Mouse (Mus musculus) retina, embryonic 14.5 days (tissue): Measurements from ENCODE around the gene Wnt10b.

Experiments
- DNase-seq: peaks from one replicate; pipeline ENCODE4 v3.0.0-alpha.2; 2015; ENCODE audit warnings: low spot score

Wnt10b gene

DNA sequence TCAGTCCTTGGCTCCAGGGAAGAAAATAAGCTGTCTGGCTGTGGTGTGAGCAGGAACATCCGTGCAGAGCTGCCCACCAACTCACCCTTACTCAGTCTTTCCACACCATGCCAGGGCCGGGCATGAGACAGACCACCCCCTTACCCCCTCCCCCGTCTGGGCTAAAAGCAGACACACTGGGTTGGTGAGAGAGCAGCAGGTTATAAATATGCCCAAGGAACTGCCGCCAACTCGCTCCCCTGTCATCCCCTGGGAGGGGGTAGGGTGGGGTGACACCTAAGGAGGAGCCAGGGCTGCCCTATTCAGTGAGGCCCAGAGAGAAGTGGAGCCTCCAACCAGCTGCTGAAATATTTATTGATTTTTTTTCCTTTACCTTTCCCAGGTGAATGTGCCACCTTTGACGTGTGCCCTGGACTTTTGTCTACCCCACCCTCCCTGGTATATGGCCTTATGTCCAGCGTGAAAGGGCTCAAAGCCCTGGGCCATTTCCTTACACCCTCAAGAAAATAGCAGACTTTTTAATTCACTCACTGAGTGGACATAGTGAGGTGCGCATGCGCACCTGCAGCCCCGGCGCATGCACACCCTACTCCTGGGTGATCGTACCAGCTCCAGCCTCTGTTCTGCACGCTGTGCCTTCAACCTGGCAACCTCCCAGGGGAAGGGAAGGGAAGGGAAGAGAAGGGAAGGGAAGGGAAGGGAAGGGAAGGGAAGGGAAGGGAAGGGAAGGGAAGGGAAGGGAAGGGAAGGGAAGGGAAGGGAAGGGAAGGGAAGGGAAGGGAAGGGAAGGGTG, 19.0 kb upstream of the Wnt10b start:
- DNase-seq: no peak

DNA sequence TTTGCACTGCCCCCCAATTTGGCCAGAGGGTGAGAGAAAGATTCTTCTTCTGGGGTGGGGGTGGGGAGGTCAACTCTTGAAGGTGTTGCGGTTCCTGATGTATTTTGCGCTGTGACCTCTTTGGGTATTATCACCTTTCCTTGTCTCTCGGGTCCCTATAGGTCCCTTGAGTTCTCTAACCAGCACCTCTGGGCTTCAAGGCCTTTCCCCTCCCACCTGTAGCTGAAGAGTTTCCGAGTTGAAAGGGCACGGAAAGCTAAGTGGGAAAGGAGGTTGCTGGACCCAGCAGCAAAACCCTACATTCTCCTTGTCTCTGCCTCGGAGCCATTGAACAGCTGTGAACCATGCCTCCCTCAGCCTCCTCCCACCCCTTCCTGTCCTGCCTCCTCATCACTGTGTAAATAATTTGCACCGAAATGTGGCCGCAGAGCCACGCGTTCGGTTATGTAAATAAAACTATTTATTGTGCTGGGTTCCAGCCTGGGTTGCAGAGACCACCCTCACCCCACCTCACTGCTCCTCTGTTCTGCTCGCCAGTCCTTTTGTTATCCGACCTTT, 15.3 kb upstream of the Wnt10b start:
- DNase-seq: no peak

DNA sequence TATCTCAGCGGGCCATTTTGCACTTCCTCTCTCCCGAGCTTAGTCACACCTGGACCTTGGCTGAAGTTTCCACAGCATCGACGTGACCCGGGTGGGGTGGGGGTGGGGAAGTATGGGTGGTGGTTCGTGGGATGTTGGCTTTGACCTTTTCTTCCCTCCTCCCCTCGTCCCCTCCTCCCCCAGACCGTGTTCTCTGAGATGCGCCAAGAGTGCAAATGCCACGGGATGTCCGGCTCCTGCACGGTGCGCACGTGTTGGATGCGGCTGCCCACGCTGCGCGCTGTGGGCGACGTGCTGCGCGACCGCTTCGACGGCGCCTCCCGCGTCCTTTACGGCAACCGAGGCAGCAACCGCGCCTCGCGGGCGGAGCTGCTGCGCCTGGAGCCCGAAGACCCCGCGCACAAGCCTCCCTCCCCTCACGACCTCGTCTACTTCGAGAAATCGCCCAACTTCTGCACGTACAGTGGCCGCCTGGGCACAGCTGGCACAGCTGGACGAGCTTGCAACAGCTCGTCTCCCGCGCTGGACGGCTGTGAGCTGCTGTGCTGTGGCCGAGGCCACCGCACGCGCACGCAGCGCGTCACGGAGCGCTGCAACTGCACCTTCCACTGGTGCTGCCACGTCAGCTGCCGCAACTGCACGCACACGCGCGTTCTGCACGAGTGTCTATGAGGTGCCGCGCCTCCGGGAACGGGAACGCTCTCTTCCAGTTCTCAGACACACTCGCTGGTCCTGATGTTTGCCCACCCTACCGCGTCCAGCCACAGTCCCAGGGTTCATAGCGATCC, 14.5 kb upstream of the Wnt10b start:
- DNase-seq: no peak

DNA sequence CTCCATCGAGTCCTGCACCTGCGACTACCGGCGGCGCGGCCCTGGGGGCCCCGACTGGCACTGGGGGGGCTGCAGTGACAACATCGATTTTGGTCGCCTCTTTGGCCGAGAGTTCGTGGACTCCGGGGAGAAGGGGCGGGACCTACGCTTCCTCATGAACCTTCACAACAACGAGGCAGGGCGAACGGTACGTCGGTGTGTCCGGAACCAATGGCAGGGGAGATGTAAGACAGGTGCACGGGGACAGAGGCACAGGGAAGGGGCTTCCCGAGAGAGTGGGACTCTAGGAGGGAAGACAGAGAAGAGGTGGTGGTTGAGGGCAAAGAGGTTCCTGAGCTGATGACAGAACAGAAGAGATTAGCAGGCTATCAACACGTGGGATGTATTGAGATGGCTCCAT, 13.8 kb upstream of the Wnt10b start:
- no peak for DNase-seq

DNA sequence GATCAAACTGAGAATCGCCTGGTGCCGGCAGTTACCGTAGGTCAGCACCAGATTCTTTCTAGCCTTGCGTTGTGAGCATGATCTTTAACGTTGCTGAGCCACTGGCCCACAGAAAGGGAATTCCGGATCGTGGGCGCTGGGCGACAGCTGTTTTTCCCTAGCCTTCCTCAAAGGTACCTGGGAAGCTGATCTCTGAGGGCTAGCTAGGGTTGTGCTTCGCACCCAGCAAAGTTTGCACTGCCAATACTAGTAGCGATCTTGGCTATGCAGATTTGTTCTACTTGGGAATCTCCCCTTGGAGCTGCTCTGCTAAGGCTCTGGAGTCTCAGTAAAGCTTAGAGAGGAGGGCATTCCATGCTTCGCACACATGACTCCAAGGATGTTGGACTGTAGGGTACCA, 13.3 kb upstream of the Wnt10b start:
- DNase-seq: no peak

DNA sequence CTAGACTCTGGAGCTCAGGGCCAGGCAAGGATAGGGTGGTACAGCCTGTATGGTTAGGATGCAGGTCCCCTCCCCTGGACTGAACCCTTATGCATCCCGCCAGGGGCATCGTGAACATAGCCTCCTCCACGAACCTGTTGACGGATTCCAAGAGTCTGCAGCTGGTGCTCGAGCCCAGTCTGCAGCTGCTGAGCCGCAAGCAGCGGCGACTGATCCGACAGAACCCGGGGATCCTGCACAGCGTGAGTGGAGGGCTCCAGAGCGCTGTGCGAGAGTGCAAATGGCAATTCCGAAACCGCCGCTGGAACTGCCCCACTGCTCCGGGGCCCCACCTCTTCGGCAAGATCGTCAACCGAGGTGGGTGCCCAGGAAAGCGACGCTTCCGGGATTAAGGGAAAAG, 12.8 kb upstream of the Wnt10b start:
- DNase-seq: no peak

DNA sequence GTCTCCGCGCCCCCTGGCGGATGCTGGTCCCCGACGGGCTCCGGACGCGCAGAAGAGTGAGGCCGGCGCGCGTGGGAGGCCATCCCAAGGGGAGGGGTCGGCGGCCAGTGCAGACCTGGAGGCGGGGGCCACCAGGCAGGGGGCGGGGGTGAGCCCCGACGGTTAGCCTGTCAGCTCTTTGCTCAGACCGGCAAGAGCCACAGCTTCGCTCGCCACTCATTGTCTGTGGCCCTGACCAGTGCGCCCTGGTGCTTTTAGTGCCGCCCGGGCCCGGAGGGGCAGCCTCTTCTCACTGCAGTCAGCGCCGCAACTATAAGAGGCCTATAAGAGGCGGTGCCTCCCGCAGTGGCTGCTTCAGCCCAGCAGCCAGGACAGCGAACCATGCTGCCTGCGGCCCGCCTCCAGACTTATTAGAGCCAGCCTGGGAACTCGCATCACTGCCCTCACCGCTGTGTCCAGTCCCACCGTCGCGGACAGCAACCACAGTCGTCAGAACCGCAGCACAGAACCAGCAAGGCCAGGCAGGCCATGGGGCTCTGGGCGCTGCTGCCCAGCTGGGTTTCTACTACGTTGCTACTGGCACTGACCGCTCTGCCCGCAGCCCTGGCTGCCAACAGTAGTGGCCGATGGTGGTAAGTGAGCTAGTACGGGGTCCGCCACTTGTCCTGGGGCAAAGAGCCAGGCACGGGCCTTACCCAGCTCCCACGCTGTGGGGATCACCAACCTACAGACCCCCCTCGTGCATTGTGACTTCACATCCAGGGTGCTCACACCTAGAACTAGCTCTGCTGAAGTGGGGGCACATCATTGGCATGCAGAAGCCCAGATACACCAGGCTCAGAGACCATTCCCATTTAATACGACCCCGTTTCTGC, 11.9 kb upstream of the Wnt10b start, which contains the start of gene Wnt1:
Gene Wnt1, plus strand, starts transcription at position 197 of the 875 bp plus-strand sequence.
- peak; percentile 73 for DNase-seq

DNA sequence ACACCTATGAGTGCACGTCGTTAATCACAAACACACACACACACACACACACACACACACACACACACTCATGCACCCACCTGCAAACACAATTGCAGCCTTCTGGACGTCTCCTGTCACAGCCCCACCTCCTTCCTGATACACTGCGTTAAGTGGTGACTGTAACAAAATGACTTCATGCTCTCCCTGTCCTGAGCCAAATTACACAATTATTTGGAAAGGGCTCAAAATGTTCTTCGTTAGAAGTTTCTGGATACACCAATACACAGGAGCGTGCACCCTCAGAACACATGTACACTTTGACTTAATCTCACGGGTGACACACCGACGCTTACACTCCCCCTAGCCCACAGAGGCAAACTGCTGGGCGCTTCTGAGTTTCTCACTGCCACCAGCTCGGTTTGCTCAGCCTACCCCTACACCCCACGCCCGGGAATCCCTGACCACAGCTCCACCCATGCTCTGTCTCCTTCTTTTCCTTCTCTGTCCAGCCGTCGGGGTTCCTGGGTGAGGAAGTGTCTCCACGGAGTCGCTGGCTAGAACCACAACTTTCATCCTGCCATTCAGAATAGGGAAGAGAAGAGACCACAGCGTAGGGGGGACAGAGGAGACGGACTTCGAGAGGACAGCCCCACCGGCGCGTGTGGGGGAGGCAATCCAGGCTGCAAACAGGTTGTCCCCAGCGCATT, 11.2 kb upstream of the Wnt10b start:
- DNase-seq: no peak

DNA sequence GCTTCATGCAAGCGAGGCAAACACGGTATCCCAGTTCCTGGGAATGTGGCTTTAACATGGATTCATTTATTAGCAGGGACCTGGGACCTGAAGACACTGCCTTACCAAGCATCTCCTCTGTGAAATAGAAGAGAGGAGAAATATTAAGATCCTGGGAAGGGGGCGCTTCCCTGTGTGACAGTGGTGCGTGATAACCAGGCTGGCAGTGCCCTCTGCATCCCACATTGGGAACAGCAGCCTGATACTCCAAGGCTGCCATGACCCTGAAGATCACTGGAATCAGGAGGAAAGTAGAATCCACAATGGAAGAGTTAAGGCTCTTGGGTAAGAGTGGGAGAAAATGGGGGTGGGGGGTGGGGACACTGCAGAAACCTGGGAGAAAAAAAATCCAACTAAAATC, 10.0 kb upstream of the Wnt10b start:
- DNase-seq: peak; percentile 67

DNA sequence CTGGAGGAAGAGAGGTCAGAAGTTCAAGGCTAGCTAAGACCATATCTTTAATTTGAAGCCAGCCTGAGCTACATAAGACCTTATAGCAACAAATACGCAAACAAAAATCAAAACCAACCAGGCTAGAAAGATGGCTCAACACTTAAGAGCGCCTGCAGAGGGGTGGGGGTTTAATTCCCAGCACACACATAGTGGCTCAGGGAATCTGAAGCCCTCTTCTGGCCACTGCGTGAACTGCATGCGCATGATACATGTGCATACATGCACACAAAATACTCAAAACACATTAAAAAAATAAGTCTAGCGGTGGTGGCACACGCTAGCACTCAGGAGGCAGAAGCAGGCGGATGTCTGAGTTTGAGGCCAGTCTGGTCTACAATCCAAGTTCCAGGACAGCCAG, 7.8 kb upstream of the Wnt10b start:
- DNase-seq: no peak

DNA sequence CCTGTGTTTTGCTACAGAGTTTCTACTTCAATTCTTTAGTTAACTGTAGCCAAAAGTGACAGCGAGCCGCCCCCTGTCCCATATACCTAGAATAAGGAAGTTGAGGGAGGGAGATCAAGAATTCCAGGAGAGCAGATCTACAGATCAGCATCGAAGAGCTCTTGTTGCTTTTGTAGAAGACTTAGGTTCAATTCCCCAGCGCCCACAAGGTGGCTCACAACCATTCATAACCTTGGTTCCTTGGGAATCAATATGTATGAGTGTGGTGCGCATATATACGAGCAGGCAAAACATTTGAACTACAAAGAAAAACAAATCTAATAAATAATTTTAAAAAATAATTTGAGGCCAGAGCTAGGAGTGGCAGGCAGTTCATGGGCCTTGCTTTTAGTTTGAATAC, 3.2 kb upstream of the Wnt10b start:
- DNase-seq: no peak

DNA sequence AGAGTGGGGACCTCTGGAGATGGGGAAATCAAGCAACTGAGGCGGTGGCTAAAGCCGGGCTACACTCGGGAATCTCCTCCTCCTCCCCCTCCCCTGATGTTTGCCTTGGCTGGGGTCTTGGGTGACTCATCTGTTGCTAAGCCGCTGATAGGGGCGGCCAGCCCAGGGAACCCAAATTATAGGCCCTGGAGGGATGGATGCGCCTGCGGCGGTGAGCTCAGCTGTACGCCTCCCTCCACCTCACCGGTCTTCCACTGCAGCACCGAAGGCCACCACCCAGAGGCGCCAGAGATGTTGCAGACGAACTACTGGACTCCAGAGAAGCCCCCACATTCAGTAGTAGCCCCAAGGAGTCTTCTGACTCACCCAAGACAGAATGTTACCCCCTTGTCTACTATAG, 2.6 kb upstream of the Wnt10b start:
- DNase-seq: peak; percentile 63

DNA sequence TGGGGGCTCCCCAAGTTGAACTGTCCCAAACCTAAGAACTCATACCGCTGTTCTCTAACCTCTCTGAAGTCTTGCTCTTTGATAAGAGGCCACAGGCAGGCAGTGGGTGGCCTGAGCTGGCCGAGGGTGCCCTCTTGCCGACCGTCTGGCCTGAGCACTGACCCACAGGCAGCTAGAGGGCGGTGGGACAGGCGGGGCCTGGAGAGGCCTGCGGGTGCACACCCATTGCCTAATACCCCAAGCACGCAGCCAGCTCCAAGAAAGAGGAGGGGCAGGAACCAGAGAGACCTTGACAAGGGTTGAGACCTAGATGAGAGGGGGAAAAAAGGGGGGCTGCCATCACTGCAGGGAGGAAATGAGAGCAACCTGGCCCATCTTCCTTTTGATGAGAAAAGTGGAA, 2.1 kb upstream of the Wnt10b start:
- DNase-seq: no peak

DNA sequence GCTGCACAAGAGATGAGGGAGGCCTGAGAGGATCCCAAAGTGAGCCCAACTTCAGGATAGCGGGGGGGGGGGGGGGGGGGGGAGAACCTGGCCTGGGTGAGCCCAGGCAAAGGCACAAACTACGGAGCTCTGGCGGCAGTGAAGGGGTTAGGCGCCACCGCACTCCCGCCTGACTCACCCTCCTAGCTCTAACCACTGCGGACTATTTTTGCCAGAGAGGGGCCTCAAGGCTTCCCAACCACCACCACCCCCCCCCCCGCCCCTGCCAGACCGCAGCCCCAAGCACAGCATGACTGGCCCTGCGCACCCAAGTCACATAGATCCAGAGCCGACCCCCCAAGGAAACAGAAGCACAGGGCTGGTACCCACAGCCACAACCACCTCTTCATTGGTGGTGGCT, 856 bp upstream of the Wnt10b start:
- no peak for DNase-seq

DNA sequence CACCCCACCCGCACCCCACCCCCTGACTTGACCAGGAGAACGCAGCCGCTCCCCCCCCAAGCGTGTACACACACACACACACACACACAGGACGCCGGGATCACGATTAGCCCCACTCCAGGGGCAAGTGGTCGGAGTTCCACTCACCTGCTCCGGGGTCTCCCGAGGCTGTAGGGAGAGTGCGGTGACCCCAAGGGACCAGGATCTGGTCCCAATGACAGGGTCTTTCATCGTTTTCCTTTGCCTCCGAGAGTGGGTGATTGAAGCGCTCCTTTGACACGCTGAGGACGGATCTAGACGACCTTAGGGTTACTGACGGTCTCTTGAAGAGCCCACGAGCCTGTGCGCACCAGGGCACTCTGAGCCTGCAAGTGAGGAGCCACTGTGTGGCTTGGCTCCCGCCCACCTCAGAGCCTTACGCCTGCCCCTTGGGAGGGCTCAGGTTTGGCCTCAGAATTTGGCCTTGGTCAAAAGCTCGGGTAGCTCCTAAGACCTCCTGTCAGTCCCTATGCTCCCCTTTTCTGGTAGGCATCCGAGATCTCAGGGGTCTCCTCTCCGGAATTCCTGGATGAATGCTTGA, 331 bp upstream of the Wnt10b start:
- DNase-seq: no peak

DNA sequence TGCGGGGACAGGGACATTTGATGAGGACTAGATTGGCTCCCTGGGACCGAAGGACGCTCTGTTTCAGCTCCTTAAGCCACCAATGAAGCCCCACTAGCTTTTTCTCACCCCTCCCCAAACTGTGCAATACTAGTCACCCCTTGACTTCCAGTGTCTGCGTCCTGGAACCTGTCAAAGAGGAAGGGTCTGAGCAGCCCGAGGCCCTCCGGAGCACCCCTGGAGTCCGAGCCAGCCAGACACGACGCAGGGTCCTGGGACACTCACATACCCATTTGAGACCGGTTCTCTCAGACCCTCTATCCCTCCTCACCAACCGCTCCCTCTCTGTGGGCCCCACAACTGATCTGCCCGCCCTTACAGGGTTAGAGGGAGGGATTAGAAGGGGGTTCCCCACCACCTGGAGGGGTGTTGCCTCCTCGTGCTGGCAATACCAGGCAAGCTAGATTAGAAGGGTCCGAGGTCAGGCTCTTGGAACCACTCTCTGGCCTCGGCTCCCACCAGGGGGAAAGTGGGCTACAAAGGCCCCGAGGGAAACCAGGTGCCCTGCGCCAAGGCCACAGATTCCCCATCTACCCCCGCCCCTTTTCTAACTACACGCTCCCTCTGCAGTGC, 839 bp downstream of the Wnt10b start:
- no peak for DNase-seq

DNA sequence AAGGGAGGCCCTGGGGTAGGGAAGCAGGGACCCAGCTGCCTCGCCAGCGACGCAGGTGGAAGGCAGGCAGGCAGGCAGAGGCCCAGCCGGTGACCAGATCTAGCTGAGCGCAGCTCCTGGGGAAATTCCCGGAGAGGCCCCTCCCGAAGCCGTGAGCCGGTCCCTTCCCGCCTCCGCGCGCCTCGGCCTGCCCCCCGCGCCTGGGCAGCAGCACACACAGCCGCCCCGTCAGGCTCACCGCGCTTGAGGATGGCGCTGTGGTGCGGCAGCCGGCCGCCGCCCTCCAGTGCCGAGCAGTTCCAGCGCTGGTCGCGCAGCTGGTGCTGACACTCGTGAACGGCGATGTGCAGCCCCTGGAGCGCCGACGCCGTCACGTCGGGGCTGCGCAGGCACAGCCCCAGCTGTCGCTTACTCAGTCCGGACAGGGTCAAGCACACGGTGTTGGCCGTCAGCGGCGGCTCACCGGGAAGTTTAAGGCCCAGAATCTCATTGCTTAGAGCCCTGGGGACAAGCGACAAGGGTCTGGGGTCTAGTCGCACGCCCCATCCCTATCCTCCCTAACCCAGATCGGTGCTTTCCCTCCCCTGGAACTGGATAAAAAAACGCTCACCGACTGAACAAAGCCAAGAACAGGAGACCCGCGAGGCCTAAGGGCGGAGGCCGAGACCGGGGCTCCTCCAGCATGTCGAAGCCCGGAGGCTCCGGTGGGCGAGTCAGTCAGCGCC, 1.5 kb downstream of the Wnt10b start:
- peak; percentile 60 for DNase-seq

DNA sequence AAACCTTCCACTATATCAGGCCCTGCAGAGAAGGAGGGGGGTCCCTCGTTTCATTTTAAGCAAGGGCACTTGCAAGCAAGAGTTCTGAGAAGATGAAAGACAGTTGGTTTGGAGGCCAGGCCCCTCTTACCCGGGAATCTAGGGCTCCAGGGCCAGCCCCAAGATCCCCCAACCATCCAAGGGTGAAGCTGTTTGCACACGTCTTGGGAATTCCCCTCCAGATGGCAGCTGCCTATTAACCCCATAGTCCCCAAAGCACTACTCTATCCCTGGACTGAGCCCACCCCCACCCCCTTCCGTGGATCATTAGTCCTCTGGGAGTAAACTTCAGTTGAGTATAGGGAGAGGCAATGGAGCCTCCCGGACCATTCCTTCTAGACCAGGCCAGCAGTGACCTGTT, 2.4 kb downstream of the Wnt10b start:
- no peak for DNase-seq

DNA sequence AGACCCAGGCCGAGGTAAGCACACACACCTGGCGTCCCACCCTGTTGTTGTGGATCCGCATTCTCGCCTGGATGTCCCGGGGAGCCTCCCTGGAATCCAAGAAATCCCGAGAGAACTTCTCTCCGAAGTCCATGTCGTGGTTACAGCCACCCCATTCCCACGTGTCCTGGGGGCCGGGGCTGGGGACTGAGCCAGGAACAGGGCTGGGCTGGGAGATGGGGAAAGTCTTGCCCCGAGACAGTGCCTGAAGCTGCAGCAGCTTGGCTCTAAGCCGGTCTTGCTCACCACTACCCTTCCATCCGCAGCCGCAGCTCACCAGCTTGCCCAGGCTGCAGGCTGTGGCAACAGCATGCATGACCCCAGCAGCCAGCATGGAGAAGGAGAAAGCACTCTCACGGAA, 3.9 kb downstream of the Wnt10b start:
- no peak for DNase-seq
